Mouse (Mus musculus) lung, postnatal 4 days (tissue): ENCODE results near the gene Spag9.

Experiments used
- DNase-seq, 2 experiments: peaks; one replicate each; pipeline ENCODE4 v3.0.0; 2021

Spag9 gene

DNA sequence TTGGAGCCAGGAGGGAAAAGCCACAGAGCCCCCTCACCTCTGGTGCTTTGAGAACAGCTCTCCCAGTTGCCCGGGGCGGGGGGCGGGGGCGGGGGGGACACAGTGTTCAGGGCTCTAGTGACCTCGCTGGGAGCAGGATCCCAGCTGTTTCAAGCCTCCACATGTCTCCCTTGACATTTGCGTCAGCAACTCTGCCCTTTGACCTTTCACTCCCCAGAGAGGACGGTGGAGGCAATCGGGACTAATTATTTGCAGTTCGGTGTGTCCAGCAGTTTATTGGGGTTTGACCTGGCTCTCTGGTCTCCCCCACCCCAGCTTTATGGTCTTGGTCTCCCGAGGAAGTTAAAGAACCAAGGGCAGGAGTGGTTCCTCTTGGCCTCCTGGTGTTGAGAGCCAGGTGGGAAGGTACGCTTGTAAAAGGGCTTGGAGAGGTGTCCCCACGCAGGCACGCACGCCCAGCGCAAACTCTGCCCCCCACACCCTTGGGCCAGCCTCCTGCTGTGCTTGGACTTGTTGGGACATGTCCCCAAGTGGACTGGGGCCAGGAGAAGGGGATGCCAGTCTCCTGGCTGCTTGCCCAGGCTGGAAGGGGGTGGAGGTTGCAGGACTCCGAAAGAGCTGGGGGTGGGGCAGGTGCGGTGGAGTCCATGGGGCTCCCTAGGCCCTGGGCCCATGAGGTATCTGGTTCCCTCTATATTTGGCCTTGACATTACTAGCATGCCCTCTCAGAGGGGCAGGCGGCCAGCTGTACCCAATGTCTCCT is 138.4 kb downstream of the Spag9 start:
- peak; percentile 83 to 91 for DNase-seq

DNA sequence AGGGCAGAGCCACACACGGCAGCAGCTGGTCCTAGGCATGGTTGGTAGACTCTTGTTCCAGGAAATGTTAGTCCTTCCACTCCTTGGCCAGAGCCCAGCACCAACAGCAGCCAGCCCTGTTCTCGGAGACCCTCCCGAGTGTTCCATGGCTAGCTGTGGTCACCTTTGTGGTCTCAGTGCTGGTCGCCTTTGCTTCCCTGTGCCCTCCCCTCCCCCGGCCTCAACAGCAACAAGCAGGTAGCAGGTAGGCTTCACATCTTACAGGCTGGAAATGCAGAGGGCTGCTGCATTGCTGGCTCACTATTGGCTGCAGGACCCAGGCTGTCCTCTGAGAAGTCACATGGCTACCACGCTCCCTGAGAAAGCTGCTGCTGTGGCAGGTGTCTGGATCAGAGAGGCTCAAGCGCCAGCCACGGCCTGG is 139.7 kb downstream of the Spag9 start:
- DNase-seq, result no peak

DNA sequence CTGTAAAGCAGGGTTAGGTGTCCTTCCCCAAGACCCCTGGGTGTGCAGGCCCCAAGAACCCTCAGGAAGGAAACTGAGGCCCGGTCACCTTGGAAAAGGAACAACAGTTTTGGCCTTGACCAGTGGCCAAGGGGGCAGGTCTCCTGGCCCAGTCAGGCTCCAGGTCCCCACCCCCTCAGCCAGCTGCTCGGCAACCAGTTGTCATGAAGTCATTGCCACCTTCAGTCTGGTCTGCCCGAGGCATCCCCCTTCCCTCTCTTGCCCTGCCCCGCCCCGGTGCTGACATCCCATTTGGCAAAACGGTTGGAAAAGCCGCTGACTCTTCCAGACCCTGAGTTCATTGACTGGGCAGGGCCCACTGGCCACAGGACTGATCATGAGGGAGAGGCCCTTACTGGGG is 140.8 kb downstream of the Spag9 start:
- peak in 1 of 2 experiments; percentile 56 for DNase-seq

DNA sequence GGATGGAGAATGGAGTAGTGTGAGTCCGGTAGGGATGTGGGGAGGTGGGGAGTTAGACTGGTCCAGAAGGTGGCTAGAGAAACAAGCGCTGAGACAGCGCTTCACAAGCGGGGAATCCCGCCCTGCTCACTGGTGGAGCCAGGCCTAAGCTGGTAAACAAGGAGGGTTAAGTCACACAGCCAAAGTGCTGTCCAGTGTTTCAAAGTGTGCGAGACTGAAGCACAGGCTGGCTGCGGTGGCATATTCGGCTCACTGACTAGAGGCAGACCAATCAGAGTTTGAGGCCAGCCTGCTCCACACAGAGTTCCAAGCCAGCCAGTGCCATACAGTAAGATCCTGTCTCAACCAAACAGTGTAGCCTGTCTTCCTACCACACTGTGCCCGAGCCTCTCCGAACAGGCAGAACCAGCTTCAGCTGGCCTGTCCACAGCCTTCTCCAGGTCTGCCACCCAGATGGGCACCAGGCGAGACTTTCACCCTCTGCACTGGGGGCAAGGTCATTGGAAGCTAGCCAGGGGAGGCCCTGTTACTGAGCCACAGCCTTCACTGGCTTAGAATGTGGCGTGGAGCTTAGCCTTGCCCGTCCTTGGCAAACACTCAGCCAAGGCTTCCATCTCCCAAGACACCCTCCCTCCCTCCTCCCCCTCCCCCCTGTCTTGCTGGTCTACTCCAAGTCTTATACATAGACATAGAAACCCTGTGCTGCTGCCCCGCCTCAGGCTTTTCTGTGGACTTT is 141.6 kb downstream of the Spag9 start:
- no peak for DNase-seq

DNA sequence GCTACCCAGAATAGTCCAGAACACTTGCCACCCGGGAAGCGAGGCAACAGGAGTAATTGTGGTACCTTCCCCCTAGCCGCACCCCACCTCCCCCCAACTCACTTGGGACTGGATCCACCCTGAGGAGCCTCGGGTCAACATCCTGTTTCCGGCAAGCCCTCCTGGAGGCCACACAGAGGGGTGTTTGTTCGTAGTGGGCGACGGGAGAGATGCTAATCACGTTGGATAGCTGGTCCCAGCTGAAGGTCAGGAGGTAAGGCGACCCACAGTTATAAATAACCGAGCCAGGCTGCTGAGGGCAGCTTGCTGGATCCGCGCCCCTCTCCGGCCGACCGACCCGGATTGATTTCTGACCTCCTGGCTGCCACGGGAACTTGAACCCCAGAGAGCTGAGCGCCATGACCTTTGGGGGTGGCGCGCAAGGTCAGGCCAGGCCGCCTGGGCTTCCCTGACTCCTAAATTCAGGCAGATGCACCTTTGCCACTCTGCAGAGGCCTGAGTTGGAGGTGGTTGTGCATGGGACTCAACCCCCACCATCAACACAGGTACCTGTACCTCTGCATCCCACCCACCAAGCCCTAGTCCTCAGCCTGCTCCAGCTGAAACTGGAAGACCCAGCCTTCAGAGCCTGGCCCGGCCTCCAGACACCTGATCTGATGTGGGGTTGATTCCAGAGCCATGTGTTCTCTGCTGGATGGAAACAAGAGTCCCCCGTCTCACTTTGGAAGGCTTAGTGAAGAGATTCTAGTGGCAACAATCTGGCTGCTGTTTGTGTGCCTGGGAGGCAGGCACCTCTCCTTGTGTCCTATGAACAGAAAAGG is 142.7 kb downstream of the Spag9 start:
- DNase-seq, result peak in 1 of 2 experiments; percentile 37

DNA sequence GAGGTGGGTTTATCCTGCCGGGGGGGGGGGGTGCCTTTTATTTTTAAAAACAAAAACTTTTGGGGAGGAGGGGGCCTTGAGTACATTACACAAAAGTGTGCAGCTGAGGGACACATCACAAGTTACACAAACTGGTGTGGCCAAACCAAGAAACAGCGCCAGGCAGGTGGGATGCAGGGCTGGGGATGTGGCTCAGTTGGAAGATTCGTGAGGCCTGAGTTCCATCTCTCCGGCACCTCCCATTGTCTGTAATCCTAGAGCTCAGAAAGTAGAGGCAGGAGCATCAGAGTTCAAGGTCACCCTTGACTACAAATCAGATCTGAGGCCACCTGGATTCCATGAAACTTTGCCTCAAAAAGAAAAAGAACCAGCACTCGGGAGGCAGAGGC is 143.3 kb downstream of the Spag9 start:
- DNase-seq, result no peak

DNA sequence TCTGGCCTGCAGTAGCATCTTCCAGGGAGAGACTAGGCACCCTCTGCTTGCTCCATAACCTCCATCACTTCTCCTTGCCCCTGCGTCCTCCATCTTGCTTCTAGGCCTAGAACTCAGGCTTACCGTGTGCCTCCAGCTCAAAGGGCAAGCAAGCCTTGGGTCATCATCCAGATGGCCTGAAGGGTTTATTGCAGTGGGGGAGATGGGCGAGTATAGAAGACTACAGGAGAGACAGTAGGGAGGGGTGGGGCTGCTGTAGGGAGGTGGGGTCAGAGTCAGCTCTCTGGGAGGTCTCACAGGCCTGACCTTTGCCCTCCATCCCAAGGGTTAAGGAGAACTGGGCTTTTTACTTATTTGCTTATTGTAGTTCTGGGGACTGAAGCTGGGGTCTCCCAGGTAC is 144.6 kb downstream of the Spag9 start:
- peak in 1 of 2 experiments; percentile 14 for DNase-seq

DNA sequence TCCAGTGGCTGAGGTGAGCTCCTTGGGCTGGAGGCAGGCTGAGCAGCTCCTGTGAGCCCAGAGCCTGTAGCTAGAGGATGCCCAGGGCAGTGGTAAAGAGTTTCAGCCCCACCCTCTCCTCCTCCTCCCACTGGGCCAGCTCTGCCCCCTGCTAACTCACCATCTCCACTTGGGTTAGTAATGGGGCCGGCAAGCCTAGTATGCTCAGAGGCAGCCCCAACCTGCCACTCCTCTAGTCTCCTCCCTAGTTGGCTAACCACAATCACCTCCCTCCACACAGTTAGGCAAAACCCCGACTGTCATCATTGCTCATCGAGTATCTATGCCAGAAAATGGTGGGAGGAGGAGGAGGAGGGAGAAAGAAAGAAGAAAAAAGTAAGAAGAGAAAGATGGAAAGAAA is 145.7 kb downstream of the Spag9 start:
- DNase-seq, result peak in 1 of 2 experiments; percentile 13

DNA sequence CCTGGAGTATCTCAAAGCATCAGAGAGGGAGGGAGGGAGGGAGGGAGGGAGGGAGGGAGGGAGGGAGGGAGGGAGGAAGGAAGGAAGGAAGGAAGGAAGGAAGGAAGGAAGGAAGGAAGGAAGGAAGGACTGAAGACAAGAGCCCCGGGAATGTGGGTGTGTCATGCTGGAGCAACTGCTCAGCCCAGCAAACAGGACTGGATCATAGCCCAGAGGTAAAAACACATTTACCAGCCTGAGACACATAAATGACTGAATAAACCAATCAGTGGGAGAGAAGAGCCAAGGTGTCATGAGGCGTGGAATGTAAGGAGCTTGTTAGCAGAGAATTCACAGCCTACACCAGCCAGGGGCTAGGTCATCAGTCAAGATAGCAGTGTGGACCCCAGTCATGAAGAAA is 147.4 kb downstream of the Spag9 start:
- no peak for DNase-seq

DNA sequence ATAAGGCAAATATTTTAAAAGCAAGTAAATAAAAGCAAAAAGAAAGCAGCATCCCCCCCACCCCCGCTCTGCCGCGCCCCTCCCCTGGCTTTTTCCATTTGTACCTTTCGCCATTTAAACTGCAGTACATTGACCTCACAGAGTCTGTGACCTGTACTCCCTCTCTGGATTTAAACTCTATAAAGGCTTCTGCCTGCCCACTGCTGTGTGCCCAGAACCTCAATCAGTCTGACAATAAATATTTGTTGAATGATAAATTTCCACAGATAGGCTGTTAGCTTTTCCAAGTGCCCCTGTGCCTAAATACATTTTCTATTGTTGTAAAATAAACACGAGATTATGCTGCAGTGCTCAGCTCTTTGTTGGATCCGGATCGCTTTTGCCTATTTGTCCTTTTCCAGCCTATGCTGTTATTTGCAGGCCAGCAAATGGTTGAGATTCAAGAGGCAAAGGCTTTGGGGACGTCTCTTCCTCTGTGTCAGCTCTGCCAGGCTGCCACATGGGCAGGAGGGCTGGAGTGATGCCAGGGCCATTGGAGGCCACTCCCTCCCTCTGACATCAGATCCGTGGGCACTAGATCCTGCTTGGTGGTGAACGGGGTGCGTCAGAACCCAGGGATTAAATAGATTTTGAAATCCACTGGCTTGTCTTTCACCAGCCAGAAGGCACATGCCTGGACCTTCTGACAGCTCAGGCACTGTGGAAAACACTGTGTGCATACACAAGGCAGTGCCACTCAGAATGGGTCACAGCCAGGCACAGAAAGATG is 149.1 kb downstream of the Spag9 start:
- DNase-seq, result peak; percentile 84 to 86

DNA sequence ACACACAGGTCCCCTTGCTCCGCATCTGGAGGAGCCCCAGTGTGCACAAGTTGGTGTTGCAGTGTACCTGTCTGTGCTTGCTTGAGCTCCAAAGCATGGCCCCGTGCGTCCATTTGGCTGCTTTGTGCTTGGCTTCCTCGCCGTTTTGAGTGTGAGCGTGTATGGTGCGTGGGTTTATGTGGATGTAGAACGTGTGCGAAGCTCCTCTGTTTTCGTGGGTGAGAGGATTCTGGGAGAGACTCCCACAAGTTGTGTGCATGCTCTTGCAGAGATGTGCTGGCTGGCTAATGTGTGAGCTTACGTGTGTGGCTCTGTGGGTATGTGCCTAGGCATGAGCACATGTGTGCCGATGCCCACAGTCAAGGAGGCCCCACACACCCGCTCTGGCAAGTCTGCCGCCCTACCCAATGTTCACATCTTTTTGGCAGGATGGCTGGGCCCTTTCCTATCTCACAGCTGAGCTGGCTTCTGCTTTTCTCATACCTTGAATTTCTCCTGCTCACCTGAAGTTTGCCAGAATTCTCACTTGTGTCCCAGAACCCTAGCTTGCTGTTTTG is 150.2 kb downstream of the Spag9 start:
- no peak for DNase-seq

DNA sequence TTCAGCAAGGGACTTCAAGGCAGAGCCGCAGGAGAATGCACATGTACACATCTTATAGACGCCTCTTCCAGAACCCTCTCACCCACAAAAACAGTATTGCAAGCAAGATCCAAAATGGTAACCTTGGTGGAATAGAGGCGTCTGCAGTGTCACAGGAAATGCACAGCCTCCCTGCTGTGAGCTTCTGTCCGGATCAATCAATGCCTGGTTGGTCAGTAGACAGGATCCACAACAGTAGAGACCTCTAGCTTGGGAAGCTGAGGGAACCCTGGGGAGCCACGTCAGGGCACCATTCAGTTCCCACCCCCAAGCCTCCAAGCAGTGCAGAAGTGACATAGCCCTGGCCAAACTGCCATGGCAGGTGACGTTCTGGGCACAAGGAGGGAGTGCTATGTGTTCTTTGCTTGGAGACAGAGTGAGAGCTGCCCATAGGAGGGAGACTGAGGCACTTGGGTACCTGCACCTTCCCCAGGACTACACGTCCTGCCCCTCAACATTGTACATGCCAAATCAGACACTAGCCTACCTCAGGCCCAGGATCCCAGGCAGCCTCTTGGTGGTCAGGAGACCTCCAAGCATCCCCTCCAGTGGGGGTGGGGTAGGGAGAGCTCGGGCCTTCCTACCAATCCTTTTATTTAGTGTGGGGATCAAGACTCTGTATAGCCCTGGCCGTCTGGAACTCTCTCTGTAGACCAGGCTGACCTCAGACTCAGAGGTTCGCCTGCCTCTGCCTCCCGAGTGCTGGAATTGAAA is 151.0 kb downstream of the Spag9 start:
- DNase-seq, result no peak

DNA sequence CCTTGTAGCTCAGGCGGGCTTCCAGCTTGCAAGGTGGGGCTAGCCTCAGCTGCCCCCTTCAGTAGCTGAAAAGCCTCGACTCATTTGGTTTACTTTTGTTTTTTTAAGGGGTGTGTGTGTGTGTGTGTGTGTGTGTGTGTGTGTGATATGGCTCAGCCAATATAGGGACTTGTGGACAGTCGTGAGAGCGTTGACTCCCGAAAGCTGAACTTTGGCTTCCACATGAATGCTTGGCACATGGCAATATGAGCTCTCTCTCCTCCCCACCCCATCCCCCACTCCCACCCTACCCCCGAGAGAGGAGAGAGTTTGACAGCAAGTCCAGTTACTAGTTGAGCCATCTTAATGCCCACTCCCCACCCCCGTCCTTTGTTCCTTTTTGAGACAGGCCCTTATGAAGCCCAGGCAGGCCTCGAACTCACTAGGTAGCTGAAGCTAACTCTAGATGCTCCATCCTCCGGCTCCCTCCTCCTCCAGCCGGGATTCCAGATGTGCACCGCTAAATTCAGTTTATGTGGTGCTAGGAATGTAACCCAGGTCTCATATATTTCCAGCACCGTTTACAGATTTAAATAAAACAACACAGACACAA is 152.3 kb downstream of the Spag9 start:
- no peak for DNase-seq

DNA sequence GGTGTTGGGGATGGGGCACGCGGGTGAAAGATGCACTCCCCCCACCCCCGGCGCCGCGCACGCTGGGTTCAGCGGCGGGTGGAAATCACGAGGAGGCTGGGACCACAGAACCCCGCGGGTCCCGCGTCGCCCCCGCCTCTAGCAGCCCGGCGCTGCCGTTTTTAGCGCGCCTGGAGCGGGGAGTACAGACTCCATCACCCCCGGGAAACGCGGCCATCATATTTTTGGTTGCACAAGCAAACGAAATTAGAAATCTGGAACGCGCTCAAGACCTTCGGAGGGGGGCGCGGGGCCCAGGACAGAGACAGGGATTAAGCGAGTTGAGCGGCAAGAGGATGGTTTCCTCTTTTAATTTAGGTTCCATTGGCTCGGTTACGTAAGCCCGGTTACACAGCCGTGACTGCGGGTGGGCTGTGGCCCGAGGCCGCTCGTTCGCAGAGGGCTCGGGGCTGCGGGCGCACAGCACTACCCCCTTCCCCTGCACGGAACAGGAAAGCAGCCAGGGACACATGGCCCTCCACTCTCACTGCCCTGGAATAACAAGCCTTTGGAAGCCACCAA is 153.1 kb downstream of the Spag9 start:
- DNase-seq, result peak; percentile 26 to 39

DNA sequence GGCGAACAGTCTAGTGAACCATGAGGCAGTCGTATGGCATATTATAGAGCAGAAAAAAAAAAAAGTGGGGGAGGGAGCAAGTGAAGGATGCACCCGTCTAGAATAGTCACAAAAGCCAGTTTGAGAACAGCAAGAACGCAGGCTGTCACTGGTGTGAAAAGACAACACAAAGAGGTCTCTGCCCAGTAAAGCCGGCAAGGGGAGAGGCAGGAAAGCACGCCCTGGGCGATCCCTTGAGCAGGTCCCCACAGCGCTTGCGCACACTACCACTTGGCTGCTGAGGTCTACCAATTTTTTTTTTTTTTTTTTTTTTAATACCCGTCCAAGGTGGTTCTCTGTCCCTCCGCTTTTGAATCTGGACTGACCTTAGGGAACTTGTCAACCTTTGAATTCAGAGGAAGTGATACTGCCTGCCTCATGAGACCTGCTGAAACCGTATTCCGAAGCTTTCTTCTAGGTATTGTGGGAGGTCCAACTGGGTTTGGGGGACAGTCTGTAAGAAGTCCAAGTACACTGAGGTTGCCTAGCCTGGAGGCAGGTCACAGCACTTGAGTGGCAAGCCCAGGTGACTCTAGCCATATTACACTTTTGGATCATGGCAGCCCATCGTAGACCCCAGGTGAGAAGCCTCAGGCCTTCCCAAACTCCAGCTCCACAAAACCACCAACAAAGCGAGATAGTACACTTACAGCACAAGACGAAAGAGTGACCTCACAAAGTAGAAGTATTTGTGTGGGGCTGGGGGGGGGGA is 153.8 kb downstream of the Spag9 start:
- peak; percentile 37 to 47 for DNase-seq

DNA sequence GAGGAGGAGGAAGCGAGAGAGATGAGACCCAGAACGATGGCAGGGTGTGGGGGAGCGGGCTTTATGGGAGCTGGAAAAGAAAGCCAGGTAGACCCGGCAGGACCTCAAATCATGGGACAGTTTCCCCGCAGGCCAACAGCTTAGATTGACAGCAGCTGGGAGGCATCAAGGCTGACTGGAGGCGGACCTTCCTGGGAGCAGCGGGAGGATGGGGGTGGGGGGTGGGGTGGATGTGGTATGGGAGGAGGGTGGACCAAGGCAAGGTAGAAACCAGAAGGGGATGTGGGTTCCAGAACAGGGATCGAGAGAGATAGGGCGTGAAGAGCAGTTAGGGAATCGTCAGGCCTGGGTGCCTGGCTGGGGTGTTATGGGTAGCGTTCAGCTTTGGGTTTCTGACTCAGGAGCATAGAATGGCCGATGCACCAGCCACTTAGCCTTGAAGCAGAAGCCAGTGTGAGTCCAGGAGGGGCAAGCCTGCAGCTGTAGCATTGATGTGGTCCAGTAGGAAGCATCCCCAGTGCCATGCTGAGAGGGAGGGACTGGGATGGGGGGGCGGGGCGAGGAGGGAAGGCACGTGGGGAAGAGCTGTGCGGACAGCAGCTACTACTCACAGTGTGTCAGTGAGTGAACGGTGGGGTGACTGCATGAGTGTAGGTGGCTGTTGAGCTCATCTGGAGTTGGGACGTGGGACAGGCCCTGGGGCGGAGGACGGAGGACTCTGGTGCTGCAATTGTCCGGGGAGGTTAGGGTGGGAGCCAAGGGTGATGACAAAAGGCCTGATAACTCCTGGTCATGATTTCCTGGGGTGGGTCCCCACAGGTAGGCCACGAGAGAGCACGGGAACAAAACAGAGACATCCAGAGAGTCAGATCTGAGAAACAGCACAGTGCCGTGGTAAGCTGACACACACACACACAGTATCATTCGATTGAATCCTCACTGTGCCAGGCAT is 154.9 kb downstream of the Spag9 start:
- no peak for DNase-seq

DNA sequence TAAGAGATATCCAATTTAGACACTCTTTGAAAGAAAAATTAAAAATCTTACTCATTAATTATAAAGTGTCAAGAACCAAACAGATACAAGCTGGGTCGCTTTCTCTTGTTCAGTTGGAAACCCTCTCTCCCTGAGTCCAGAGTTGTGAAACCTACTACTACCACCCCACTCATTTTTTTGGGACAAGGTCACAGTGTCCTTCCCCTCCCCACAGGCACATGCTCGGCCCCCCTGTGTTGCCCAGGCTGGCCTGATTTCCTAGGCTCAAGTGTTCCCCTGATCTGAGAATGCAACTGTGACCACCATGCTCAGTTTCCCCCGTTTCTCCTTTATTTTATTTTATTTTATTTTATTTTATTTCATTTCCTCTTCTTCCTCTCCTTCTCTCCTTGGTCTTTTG is 158.3 kb downstream of the Spag9 start:
- DNase-seq, result no peak

DNA sequence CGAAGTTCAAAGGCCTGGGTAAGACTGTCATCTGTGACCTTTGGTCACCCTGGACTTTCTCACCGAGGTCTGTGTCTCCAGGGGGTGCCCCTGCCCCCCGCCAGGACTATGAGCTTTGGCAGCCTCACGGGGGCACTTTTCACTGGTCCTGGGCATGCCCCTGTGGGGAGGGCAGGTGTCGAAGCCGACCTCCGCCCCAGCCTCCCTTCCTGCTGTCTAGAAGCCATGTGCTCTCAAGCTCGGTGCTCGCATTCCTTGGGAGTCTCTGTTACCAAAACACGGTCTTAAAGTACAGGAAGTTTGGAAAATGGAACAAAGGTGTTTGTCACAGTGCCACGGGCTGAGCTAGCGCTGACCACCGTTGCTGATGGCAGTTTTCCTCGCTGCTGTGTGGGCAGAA is 162.6 kb downstream of the Spag9 start:
- DNase-seq, result no peak
